Mouse (Mus musculus): Measurements from ENCODE around the gene Cd200r2.

DNA sequence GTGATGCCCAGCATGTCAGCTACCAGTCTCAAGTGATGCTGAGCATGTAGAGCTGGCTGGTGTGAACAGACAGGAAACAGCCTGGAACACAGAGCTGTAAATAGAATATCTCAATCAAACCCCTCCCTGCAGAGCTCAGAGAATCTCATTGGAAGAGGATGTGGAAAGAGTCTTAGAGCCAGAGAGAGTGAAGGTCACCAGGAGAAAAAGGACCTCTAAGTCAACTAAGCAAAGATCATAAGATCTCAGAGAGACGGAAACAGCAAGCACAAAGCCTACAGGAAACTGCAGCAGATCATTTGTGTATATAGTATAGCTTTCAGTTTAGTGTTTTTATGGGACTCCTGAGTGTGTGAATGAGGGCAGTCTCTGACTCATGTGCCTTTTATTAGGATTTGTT lies 8.3 kb downstream of the Cd200r2 start:
- TF ChIP-seq CTCF (IDR thresholded peaks at IDR 0.05; ENCODE audit: extremely low read depth, insufficient read depth, insufficient read length, insufficient replicate concordance) (no peak), POLR2A (IDR thresholded peaks at IDR 0.05; ENCODE audit: low read depth, low read length) (no peak)

Measured in spleen, adult 2 months (tissue).